Mouse (Mus musculus): ENCODE data around the gene Gnai1.

GRCm38 (mm10) chr5:18229396-18229795, 130.8 kb downstream of the Gnai1 start:
- no peak for TF ChIP-seq POLR2A (IDR thresholded peaks at IDR 0.05; ENCODE audit: low read depth, low read length)
- TF ChIP-seq CTCF (IDR thresholded peaks at IDR 0.05; ENCODE audit: extremely low read depth, insufficient read length, insufficient replicate concordance, low read depth, low read length): no peak
